Mouse (Mus musculus) CH12.LX (cell line): ENCODE measurements at regions not wholly inside any gene's neighbourhood (a gene's known extent, or its start where the extent isn't known, plus 50 kb on each side); places are given as distances from the start of the nearest gene placed in this dataset.

Source experiments
- CTCF ChIP-seq, 2 experiments: IDR thresholded peaks in 1 of 2; conservative IDR thresholded peaks in 1 of 2; 2 replicates each; pipeline ENCODE4 v1.5.1; 2011 to 2012; ENCODE audit warnings: low read depth in 2 of 2, low read length in 2 of 2, improper control_type of control experiment in 1 of 2, inconsistent platforms in 1 of 2, mild to moderate bottlenecking in 1 of 2, moderate library complexity in 1 of 2
- ELF1 ChIP-seq: IDR thresholded peaks from 2 replicates; pipeline ENCODE4 v1.6.1; 2014; ENCODE audit warnings: low read depth, mild to moderate bottlenecking, inconsistent platforms, low read length, improper control_type of control experiment
- EP300 ChIP-seq: IDR thresholded peaks from 2 replicates; pipeline ENCODE4 v1.6.1; 2011; ENCODE audit warnings: low read length, improper control_type of control experiment
- ETS1 ChIP-seq: conservative IDR thresholded peaks from 2 replicates; pipeline ENCODE4 v1.6.1; 2012; ENCODE audit warnings: low read depth, mild to moderate bottlenecking, inconsistent platforms, low read length, improper control_type of control experiment, moderate library complexity
- GABPA ChIP-seq: IDR thresholded peaks from 2 replicates; pipeline ENCODE4 v1.6.1; 2012; ENCODE audit warnings: low read depth, low read length, improper control_type of control experiment, inconsistent platforms; ENCODE audit not compliant: insufficient replicate concordance
- IRF4 ChIP-seq: IDR thresholded peaks from 2 replicates; pipeline ENCODE4 v1.6.1; 2014; ENCODE audit warnings: low read depth, mild to moderate bottlenecking, inconsistent platforms, low read length, improper control_type of control experiment
- MAX ChIP-seq: IDR thresholded peaks from 2 replicates; pipeline ENCODE4 v1.6.1; 2011; ENCODE audit warnings: low read length, improper control_type of control experiment
- MAZ ChIP-seq: IDR thresholded peaks from 2 replicates; pipeline ENCODE4 v1.6.1; 2012; ENCODE audit warnings: low read depth, mild to moderate bottlenecking, inconsistent platforms, low read length, improper control_type of control experiment, moderate library complexity
- POLR2A ChIP-seq: IDR thresholded peaks from 2 replicates; pipeline ENCODE4 v1.6.1; 2011; ENCODE audit warnings: low read depth, mild to moderate bottlenecking, improper control_type of control experiment, low read length
- POLR2AphosphoS2 ChIP-seq: IDR thresholded peaks from 2 replicates; pipeline ENCODE4 v1.6.1; 2011; ENCODE audit warnings: low read depth, low read length, improper control_type of control experiment
- USF1 ChIP-seq: IDR thresholded peaks from 2 replicates; pipeline ENCODE4 v1.6.1; 2014; ENCODE audit warnings: low read depth, mild to moderate bottlenecking, inconsistent platforms, low read length, improper control_type of control experiment
- ZKSCAN1 ChIP-seq: IDR thresholded peaks from 2 replicates; pipeline ENCODE4 v1.6.1; 2012; ENCODE audit warnings: low read depth, inconsistent platforms, low read length, improper control_type of control experiment, borderline replicate concordance
- ZMIZ1 ChIP-seq: IDR thresholded peaks from 2 replicates; pipeline ENCODE4 v1.6.1; 2012; ENCODE audit warnings: low read depth, mild to moderate bottlenecking, inconsistent platforms, low read length, improper control_type of control experiment
- ZNF384 ChIP-seq: IDR thresholded peaks from 2 replicates; pipeline ENCODE4 v1.6.1; 2012; ENCODE audit warnings: low read depth, low read length, improper control_type of control experiment, inconsistent platforms

DNA sequence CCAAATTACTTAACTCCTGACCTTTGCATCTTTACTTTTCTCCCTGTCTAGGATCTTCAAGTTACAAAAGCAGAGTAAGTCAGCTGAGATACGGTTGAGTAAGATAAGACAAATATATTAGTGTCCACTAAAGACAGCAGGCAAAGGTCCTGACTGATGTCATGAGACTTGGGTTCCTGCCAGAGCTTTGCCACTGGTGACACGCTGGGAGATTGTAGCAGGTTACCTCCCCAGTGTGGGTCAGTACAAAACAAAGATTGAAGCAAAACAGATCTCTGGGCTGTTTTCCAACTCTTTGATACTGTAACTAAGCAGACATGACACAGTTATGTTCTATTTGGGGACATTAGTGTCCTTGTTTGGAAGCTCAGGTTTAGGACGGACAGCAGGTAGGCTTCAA, 146.3 kb upstream of the Igf1 start:
- TF ChIP-seq POLR2A (no peak), CTCF (conservative IDR thresholded peaks at IDR 0.05 in 1 of 2, IDR thresholded peaks at IDR 0.05 in 1 of 2; ENCODE audit: low read depth in 2 of 2, low read length in 2 of 2) (no peak), GABPA (no peak), ZMIZ1 (no peak), MAX (no peak), MAZ (no peak), USF1 (no peak), ETS1 (no peak), IRF4 (no peak), POLR2AphosphoS2 (no peak), ELF1 (no peak), ZNF384 (no peak), EP300 (no peak), ZKSCAN1 (no peak)
